Comparison of ENCODE assay signal across 13 mouse cellular contexts in the genomic region with DNA sequence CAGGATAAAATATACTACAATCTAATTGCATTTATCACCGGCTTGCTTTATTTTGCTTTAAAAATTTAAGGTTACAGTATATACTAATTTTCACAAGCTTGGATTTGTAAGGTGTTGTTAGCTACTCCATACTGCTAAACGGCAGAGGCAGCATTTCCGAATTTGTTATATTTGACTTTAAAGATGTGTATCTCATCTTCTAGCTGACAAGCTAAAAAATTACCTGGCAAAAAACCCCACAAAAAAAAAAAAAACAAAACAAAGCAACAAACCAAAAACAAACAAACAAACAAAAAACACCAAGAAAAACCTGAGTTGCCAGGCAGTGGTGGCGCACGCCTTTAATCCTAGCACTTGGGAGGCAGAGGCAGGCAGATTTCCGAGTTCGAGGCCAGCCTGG. TPM values are rescaled to one million over a fixed set of nuclear protein-coding genes. Genes with fewer than 3 reads are reported as not detected.
DNase-seq lines count a peak whose midpoint lies in the region; ATAC-seq and TF ChIP-seq lines count a peak whose summit lies in the region.
"Had no signal": no experiment of that assay in that cellular context is flagged by ENCODE, and none has a peak within 500 bp of the region (broad histone marks: within the 10 kb centered on the region; RNA-seq: fewer than 3 reads in every experiment).

No protein-coding gene starts in this region.

- no peak for TF ChIP-seq POLR2A in liver, adult 2 months (IDR thresholded peaks at IDR 0.05; ENCODE audit: extremely low read depth, insufficient read depth, low read length)
- no peak for TF ChIP-seq POLR2A in myocyte (IDR thresholded peaks at IDR 0.05; ENCODE audit: insufficient read length, low read depth)

- H3K9me3 ChIP-seq in forebrain, embryonic 12.5 days, result no peaks in the 10 kb centered on the region
- no peaks in the 10 kb centered on the region for H3K9me3 ChIP-seq in forebrain, embryonic 11.5 days (ENCODE audit: control insufficient read depth, low read length)
- H3K9me3 ChIP-seq in hindbrain, embryonic 16.5 days (ENCODE audit: control insufficient read depth, low read length), result no peaks in the 10 kb centered on the region

- H3K79me2 ChIP-seq in liver, adult 2 months (ENCODE audit: control insufficient read depth, insufficient read depth, low read length), result no peaks in the 10 kb centered on the region; the same call in 1 of the 2 replicates
- peaks cover 21% of the 10 kb centered on the region for H3K79me2 ChIP-seq in myocyte (ENCODE audit: control insufficient read depth, insufficient read depth)

- no peak overlapping the region for H3K4me3 ChIP-seq in forebrain, embryonic 12.5 days (replicated peaks)
- no peak overlapping the region for H3K4me3 ChIP-seq in forebrain, embryonic 11.5 days (ENCODE audit: low read depth, low read length)
- peak overlapping the region; percentile 47 for H3K4me3 ChIP-seq in liver, adult 2 months (ENCODE audit: insufficient read depth, low read depth, low read length)
- H3K4me3 ChIP-seq in hindbrain, embryonic 16.5 days (ENCODE audit: low read length), result no peak overlapping the region
- peak overlapping the region; percentile 54 for H3K4me3 ChIP-seq in myocyte

- H3K9ac ChIP-seq in forebrain, embryonic 12.5 days, result no peak overlapping the region
- no peak overlapping the region for H3K9ac ChIP-seq in forebrain, embryonic 11.5 days (ENCODE audit: low read length)
- H3K9ac ChIP-seq in liver, adult 2 months (ENCODE audit: low read depth, low read length), result no peak overlapping the region
- H3K9ac ChIP-seq in hindbrain, embryonic 16.5 days (ENCODE audit: low read depth, low read length), result no peak overlapping the region

- WGBS in forebrain, embryonic 12.5 days, result 94% methylated on average over 7 of the region's 7 CpGs
- 91% methylated on average over 7 of the region's 7 CpGs for WGBS in forebrain, embryonic 11.5 days
- 42% methylated on average over 7 of the region's 7 CpGs for WGBS in liver, adult 2 months
- 94% methylated on average over 7 of the region's 7 CpGs for WGBS in hindbrain, embryonic 16.5 days

- H3K4me2 ChIP-seq in forebrain, embryonic 12.5 days, result peak overlapping the region; percentile 71; the same call in 1 of the 2 replicates
- no peak overlapping the region; the same call in 1 of the 2 replicates for H3K4me2 ChIP-seq in forebrain, embryonic 11.5 days (ENCODE audit: low read depth, low read length, severe bottlenecking)
- peak overlapping the region; percentile 78; the same call in 1 of the 2 replicates for H3K4me2 ChIP-seq in hindbrain, embryonic 16.5 days (ENCODE audit: low read length)
- peak overlapping the region; percentile 88 for H3K4me2 ChIP-seq in myocyte (ENCODE audit: low read depth)

- no peak for DNase-seq in forebrain, embryonic 11.5 days (ENCODE audit: low spot score)
- no peak for DNase-seq in liver, adult 2 months (ENCODE audit: extremely low read depth, low read depth, low spot score)
- no peak for DNase-seq in liver
- no peak for DNase-seq in spleen, postnatal 36 days (ENCODE audit: low spot score in 2 of 2)
- DNase-seq in cerebellum, postnatal 14 days, result no peak
- DNase-seq: adrenal gland, adult 2 months; cerebellum, postnatal 36 days; gastrocnemius, postnatal 36 days; spleen, adult 18-20 months had no signal

- peaks cover 60% of the 10 kb centered on the region for H3K36me3 ChIP-seq in forebrain, embryonic 12.5 days (replicated peaks)
- peaks cover 4% of the 10 kb centered on the region for H3K36me3 ChIP-seq in forebrain, embryonic 11.5 days (ENCODE audit: control insufficient read depth, insufficient read depth, low read length)
- H3K36me3 ChIP-seq in liver, adult 2 months (ENCODE audit: control insufficient read depth, insufficient read depth, low read length), result peaks cover 60% of the 10 kb centered on the region
- H3K36me3 ChIP-seq in hindbrain, embryonic 16.5 days (ENCODE audit: control insufficient read depth, insufficient read depth, low read length), result peaks cover 21% of the 10 kb centered on the region
- H3K36me3 ChIP-seq in myocyte (ENCODE audit: control insufficient read depth, insufficient read depth), result peaks cover 50% of the 10 kb centered on the region

- no peak overlapping the region for H3ac ChIP-seq in myocyte (ENCODE audit: control insufficient read depth, insufficient read length)

- TF ChIP-seq CTCF in liver, adult 2 months (IDR thresholded peaks at IDR 0.05; ENCODE audit: low read depth, low read length), result no peak

- no peaks in the 10 kb centered on the region for H3K27me3 ChIP-seq in forebrain, embryonic 12.5 days
- H3K27me3 ChIP-seq in forebrain, embryonic 11.5 days (ENCODE audit: control insufficient read depth, insufficient read depth, low read length), result no peaks in the 10 kb centered on the region
- no peaks in the 10 kb centered on the region for H3K27me3 ChIP-seq in liver, adult 2 months (ENCODE audit: control insufficient read depth, insufficient read depth, low read length)
- H3K27me3 ChIP-seq in hindbrain, embryonic 16.5 days (replicated peaks; ENCODE audit: control insufficient read depth, insufficient read depth, low read length), result no peaks in the 10 kb centered on the region
- no peaks in the 10 kb centered on the region for H3K27me3 ChIP-seq in myocyte (ENCODE audit: control insufficient read depth, insufficient read depth, insufficient read length)

- no peak for ATAC-seq in forebrain, embryonic 12.5 days (ENCODE audit: low FRiP score)
- ATAC-seq in forebrain, embryonic 11.5 days (replicated peaks; ENCODE audit: low FRiP score), result no peak
- no peak for ATAC-seq in hindbrain, embryonic 16.5 days

- peaks cover 12% of the 10 kb centered on the region; the same call in 1 of the 2 replicates for H3K4me1 ChIP-seq in forebrain, embryonic 12.5 days
- 0 out of 2 replicates have a peak, but pooled peaks cover 5% of the 10 kb centered on the region for H3K4me1 ChIP-seq in forebrain, embryonic 11.5 days (replicated peaks; ENCODE audit: control insufficient read depth, insufficient read depth, low read length)
- peaks cover 10% of the 10 kb centered on the region for H3K4me1 ChIP-seq in liver, adult 2 months (ENCODE audit: control insufficient read depth, insufficient read depth, low read length)
- peaks cover 3% of the 10 kb centered on the region for H3K4me1 ChIP-seq in hindbrain, embryonic 16.5 days (ENCODE audit: control insufficient read depth, insufficient read depth, low read depth, low read length)

- H3K27ac ChIP-seq in forebrain, embryonic 12.5 days, result no peak overlapping the region
- H3K27ac ChIP-seq in forebrain, embryonic 11.5 days (ENCODE audit: low read depth, low read length), result no peak overlapping the region
- 0 out of 2 replicates have a peak overlapping the region, but pooled peaks have one; percentile 11 for H3K27ac ChIP-seq in liver, adult 2 months (replicated peaks; ENCODE audit: insufficient read depth, low read depth, low read length)
- no peak overlapping the region for H3K27ac ChIP-seq in hindbrain, embryonic 16.5 days (ENCODE audit: low read depth, low read length)

TF ChIP-seq in myocyte, 11 proteins besides CTCF, POLR2A, EP300 and RAD21 (continues in another document):
- no peak for TF ChIP-seq E2F4 (IDR thresholded peaks at IDR 0.05; ENCODE audit: insufficient read depth)
- TF ChIP-seq TCF12 (IDR thresholded peaks at IDR 0.05; ENCODE audit: insufficient read depth, poor library complexity, severe bottlenecking), result no peak
- TF ChIP-seq SRF (IDR thresholded peaks at IDR 0.05; ENCODE audit: control insufficient read depth, insufficient read length, low read depth), result no peak
- TF ChIP-seq CEBPB (IDR thresholded peaks at IDR 0.05; ENCODE audit: insufficient read depth, poor library complexity, severe bottlenecking), result no peak
- TF ChIP-seq MYOD1 (IDR thresholded peaks at IDR 0.05; ENCODE audit: control insufficient read depth in 1 of 3, insufficient read length in 2 of 3, low read depth in 2 of 3), result no peak

RNA-seq across cellular contexts. Expression of gene Polg2, which starts 1.2 kb away (rescaled TPM):
- 10.3 and 10.4 TPM in 2 replicates for polyA plus RNA-seq in forebrain, embryonic 12.5 days (2016; fragmentation: Nextera tagmentation; extraction: Ambion mirVana)
- 8.9 and 9.1 TPM in 2 replicates for polyA plus RNA-seq in forebrain, embryonic 11.5 days (2014; fragmentation: Nextera tagmentation; extraction: Ambion mirVana)
- total RNA-seq in liver, adult 2 months (2014; rRNA removed), result 12.6 and 13.0 TPM in 2 replicates
- 5.8 and 6.4 TPM in 2 replicates for polyA plus RNA-seq in liver, adult 2 months (2012; rRNA removed)
- polyA plus RNA-seq in hindbrain, embryonic 16.5 days (2015; fragmentation: Nextera tagmentation; extraction: Ambion mirVana), result 9.1 and 9.9 TPM in 2 replicates
- polyA plus RNA-seq in myocyte (2012; fragmentation: generic; extraction: Trizol), result 4.4 TPM

RNA-seq across cellular contexts. Expression of gene Ddx5, which starts 10.9 kb away (rescaled TPM):
- 507 and 536 TPM in 2 replicates for polyA plus RNA-seq in forebrain, embryonic 12.5 days (2016; fragmentation: Nextera tagmentation; extraction: Ambion mirVana)
- 508 and 538 TPM in 2 replicates for polyA plus RNA-seq in forebrain, embryonic 11.5 days (2014; fragmentation: Nextera tagmentation; extraction: Ambion mirVana)
- 218 and 224 TPM in 2 replicates for total RNA-seq in liver, adult 2 months (2014; rRNA removed)
- 273 and 389 TPM in 2 replicates for polyA plus RNA-seq in liver, adult 2 months (2012; rRNA removed)
- 315 and 329 TPM in 2 replicates for polyA plus RNA-seq in hindbrain, embryonic 16.5 days (2015; fragmentation: Nextera tagmentation; extraction: Ambion mirVana)
- 198 TPM for polyA plus RNA-seq in myocyte (2012; fragmentation: generic; extraction: Trizol)

RNA-seq across cellular contexts. Expression of gene Cep95, which starts 10.9 kb away (rescaled TPM):
- 25.4 and 27.0 TPM in 2 replicates for polyA plus RNA-seq in forebrain, embryonic 12.5 days (2016; fragmentation: Nextera tagmentation; extraction: Ambion mirVana)
- 20.8 and 23.0 TPM in 2 replicates for polyA plus RNA-seq in forebrain, embryonic 11.5 days (2014; fragmentation: Nextera tagmentation; extraction: Ambion mirVana)
- total RNA-seq in liver, adult 2 months (2014; rRNA removed), result 5.8 and 8.4 TPM in 2 replicates
- polyA plus RNA-seq in liver, adult 2 months (2012; rRNA removed), result 0.96 and 1.2 TPM in 2 replicates
- 12.2 and 15.3 TPM in 2 replicates for polyA plus RNA-seq in hindbrain, embryonic 16.5 days (2015; fragmentation: Nextera tagmentation; extraction: Ambion mirVana)
- 3.5 TPM for polyA plus RNA-seq in myocyte (2012; fragmentation: generic; extraction: Trizol)

RNA-seq across cellular contexts. Expression of gene Milr1, which starts 27.1 kb away (rescaled TPM):
- polyA plus RNA-seq in forebrain, embryonic 12.5 days (2016; fragmentation: Nextera tagmentation; extraction: Ambion mirVana), result 0.91 and 0.95 TPM in 2 replicates
- 0.63 and 1.3 TPM in 2 replicates for polyA plus RNA-seq in forebrain, embryonic 11.5 days (2014; fragmentation: Nextera tagmentation; extraction: Ambion mirVana)
- total RNA-seq in liver, adult 2 months (2014; rRNA removed), result 0.37 and 1.1 TPM in 2 replicates
- 0.10 TPM in 2 replicates for polyA plus RNA-seq in liver, adult 2 months (2012; rRNA removed)
- 0.42 and 0.56 TPM in 2 replicates for polyA plus RNA-seq in hindbrain, embryonic 16.5 days (2015; fragmentation: Nextera tagmentation; extraction: Ambion mirVana)
- 7.7 TPM for polyA plus RNA-seq in myocyte (2012; fragmentation: generic; extraction: Trizol)
- total RNA-seq: layer of hippocampus, postnatal 25 days had no signal
- polyA plus RNA-seq: adrenal gland, adult 2 months had no signal

RNA-seq across cellular contexts. Expression of gene Pecam1, which starts 27.7 kb away (rescaled TPM):
- 14.8 and 15.5 TPM in 2 replicates for polyA plus RNA-seq in forebrain, embryonic 12.5 days (2016; fragmentation: Nextera tagmentation; extraction: Ambion mirVana)
- 15.4 and 18.8 TPM in 2 replicates for polyA plus RNA-seq in forebrain, embryonic 11.5 days (2014; fragmentation: Nextera tagmentation; extraction: Ambion mirVana)
- total RNA-seq in liver, adult 2 months (2014; rRNA removed), result 14.6 and 16.7 TPM in 2 replicates
- polyA plus RNA-seq in liver, adult 2 months (2012; rRNA removed), result 5.0 and 5.4 TPM in 2 replicates
- 16.4 and 21.0 TPM in 2 replicates for polyA plus RNA-seq in hindbrain, embryonic 16.5 days (2015; fragmentation: Nextera tagmentation; extraction: Ambion mirVana)
- 0.01 TPM for polyA plus RNA-seq in myocyte (2012; fragmentation: generic; extraction: Trizol)

Comparison
In these comparisons a context has a peak if more than half of its experiments do, and no peak if none do; other contexts are left out.
1. H3K4me3 ChIP-seq: peak in liver, adult 2 months (single experiment) and myocyte (single experiment); none in forebrain, embryonic 12.5 days (single experiment), forebrain, embryonic 11.5 days (single experiment) and hindbrain, embryonic 16.5 days (single experiment).